Mouse (Mus musculus): ENCODE results near the gene Slc6a20b. TPM values are rescaled to one million over a fixed set of nuclear protein-coding genes. Genes with fewer than 3 reads are reported as not detected.

Slc6a20b gene
- total RNA-seq, 2 experiments from 2014 or later, result not detected

- no peak for TF ChIP-seq CTCF (IDR thresholded peaks at IDR 0.05)
- DNase-seq, result no peak
- intact Hi-C loops (cut with DNase I), result no loop called here
- H3K4me3 ChIP-seq, result no peak overlapping the region
- H3K27ac ChIP-seq, result no peak overlapping the region
Observed at GRCm38 (mm10) chr9:123636771-123637170, 4.4 kb upstream of the Slc6a20b start.

GRCm38 (mm10) chr9:123632993-123633392 lies 628 bp upstream of the Slc6a20b start:
- Histone ChIP-seq H3K4me3 (no peak overlapping the region), H3K27ac (no peak overlapping the region)
- TF ChIP-seq CTCF (IDR thresholded peaks at IDR 0.05), result no peak
- DNase-seq, result no peak
- intact Hi-C loops (cut with DNase I), result no loop called here

GRCm38 (mm10) chr9:123631666-123632065 lies 699 bp downstream of the Slc6a20b start:
- no peak for TF ChIP-seq CTCF (IDR thresholded peaks at IDR 0.05)
- DNase-seq, result no peak
- Histone ChIP-seq H3K4me3 (no peak overlapping the region), H3K27ac (no peak overlapping the region)
- intact Hi-C loops (cut with DNase I), result no loop called here

- no peak overlapping the region for H3K4me3 ChIP-seq
- no peak for TF ChIP-seq CTCF (IDR thresholded peaks at IDR 0.05)
- H3K27ac ChIP-seq, result no peak overlapping the region
- intact Hi-C loops (cut with DNase I), result no loop called here
- DNase-seq, result no peak
Observed at GRCm38 (mm10) chr9:123625821-123626220, 6.5 kb downstream of the Slc6a20b start.

- no peak for TF ChIP-seq CTCF (IDR thresholded peaks at IDR 0.05)
- intact Hi-C loops (cut with DNase I), result no loop called here
- no peak for DNase-seq
- no peak overlapping the region for H3K4me3 ChIP-seq
- no peak overlapping the region for H3K27ac ChIP-seq
Observed at GRCm38 (mm10) chr9:123624741-123625140, 7.6 kb downstream of the Slc6a20b start.

- Histone ChIP-seq H3K27ac (no peak overlapping the region), H3K4me3 (no peak overlapping the region)
- no peak for DNase-seq
- no peak for TF ChIP-seq CTCF (IDR thresholded peaks at IDR 0.05)
- intact Hi-C loops (cut with DNase I), result no loop called here
Observed at GRCm38 (mm10) chr9:123620311-123621098, 11.9 kb downstream of the Slc6a20b start.

- intact Hi-C loops (cut with DNase I), result no loop called here
- DNase-seq, result no peak
- TF ChIP-seq CTCF (IDR thresholded peaks at IDR 0.05), result no peak
Observed at GRCm38 (mm10) chr9:123601529-123601928, 30.8 kb downstream of the Slc6a20b start.

GRCm38 (mm10) chr9:123597376-123597775 lies 35.0 kb downstream of the Slc6a20b start:
- no peak for DNase-seq
- Histone ChIP-seq H3K27ac (no peak overlapping the region), H3K4me3 (no peak overlapping the region)
- intact Hi-C loops (cut with DNase I), result no loop called here
- no peak for TF ChIP-seq CTCF (IDR thresholded peaks at IDR 0.05)

More at GRCm38 (mm10) chr9:123601529-123601928, 30.8 kb downstream of the Slc6a20b start:
- Histone ChIP-seq H3K4me3 (no peak overlapping the region), H3K27ac (no peak overlapping the region)

GRCm38 (mm10) chr9:123596910-123597309 lies 35.5 kb downstream of the Slc6a20b start:
- Histone ChIP-seq H3K4me3 (no peak overlapping the region), H3K27ac (no peak overlapping the region)
- no peak for TF ChIP-seq CTCF (IDR thresholded peaks at IDR 0.05)
- intact Hi-C loops (cut with DNase I), result no loop called here
- no peak for DNase-seq

- no peak for DNase-seq
- intact Hi-C loops (cut with DNase I), result no loop called here
- Histone ChIP-seq H3K27ac (no peak overlapping the region), H3K4me3 (no peak overlapping the region)
- no peak for TF ChIP-seq CTCF (IDR thresholded peaks at IDR 0.05)
Observed at GRCm38 (mm10) chr9:123595194-123595593, 37.2 kb downstream of the Slc6a20b start.

- H3K4me3 ChIP-seq, result no peak overlapping the region
- H3K27ac ChIP-seq, result no peak overlapping the region
- intact Hi-C loops (cut with DNase I), result no loop called here
- DNase-seq, result no peak
- TF ChIP-seq CTCF (IDR thresholded peaks at IDR 0.05), result no peak
Observed at GRCm38 (mm10) chr9:123589240-123589910, 43.0 kb downstream of the Slc6a20b start.

GRCm38 (mm10) chr9:123577360-123578192 lies 54.8 kb downstream of the Slc6a20b start:
- no peak for DNase-seq
- no peak for TF ChIP-seq CTCF (IDR thresholded peaks at IDR 0.05)
- intact Hi-C loops (cut with DNase I), result no loop called here
- H3K27ac ChIP-seq, result no peak overlapping the region
- no peak overlapping the region for H3K4me3 ChIP-seq

- Histone ChIP-seq H3K27ac (no peak overlapping the region), H3K4me3 (no peak overlapping the region)
- intact Hi-C loops (cut with DNase I), result no loop called here
- no peak for DNase-seq
- no peak for TF ChIP-seq CTCF (IDR thresholded peaks at IDR 0.05)
Observed at GRCm38 (mm10) chr9:123554599-123554998, 77.8 kb downstream of the Slc6a20b start.

Other genes with a start within 250 kb of the Slc6a20b start
- gene Limd1, start 153.9 kb downstream of the Slc6a20b start, total RNA-seq (2021), result 10 to 100 TPM; 31.5 to 41.1 TPM
- gene Sacm1l, start 102.8 kb downstream of the Slc6a20b start, total RNA-seq (2021), result 10 to 100 TPM; 19.8 to 22.9 TPM
- gene Ccr9, start 45.9 kb upstream of the Slc6a20b start, total RNA-seq (2021), result not detected
- not detected for gene Slc6a20a, start 46.3 kb upstream of the Slc6a20b start, total RNA-seq (2021)
- gene Lztfl1, start 85.1 kb upstream of the Slc6a20b start, total RNA-seq (2021), result 10 to 100 TPM; 18.4 to 20.5 TPM
- under 1 TPM in 1 of 2 experiments, not detected in 1; 0.15 TPM for gene Cxcr6, start 173.9 kb upstream of the Slc6a20b start, total RNA-seq (2021)
- gene Fyco1, start 219.3 kb upstream of the Slc6a20b start, total RNA-seq (2021), result 100 to 1,000 TPM; 160 to 205 TPM
- not detected for gene Xcr1, start 229.5 kb upstream of the Slc6a20b start, total RNA-seq (2021)